Mouse (Mus musculus): ENCODE data around the gene Gm20431.

DNA sequence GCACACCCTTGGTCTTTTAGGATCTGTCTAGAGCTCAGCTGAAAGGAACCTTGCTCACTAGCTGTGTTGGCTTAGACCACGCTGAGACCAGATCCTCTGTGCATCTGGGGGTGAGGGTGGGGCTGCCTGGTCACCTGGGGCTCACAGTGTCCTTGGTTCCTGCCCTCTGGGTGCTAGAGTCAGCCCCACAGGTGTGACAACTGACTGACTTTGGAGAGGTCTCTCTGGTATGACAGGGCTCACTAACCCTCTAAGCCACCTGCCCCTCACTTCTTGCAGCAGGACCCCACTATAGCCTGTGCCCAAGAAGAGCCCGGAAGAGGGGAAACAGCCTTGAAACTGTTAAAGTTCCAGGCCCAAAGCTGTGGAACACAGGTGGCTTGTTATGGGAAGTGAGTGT, 58.9 kb downstream of the Gm20431 start:
- TF ChIP-seq POLR2A (IDR thresholded peaks at IDR 0.05; ENCODE audit: low read depth, low read length) (no peak), CTCF (IDR thresholded peaks at IDR 0.05; ENCODE audit: extremely low read depth, insufficient read length, insufficient replicate concordance, low read depth, low read length) (no peak)

All from small intestine, adult 2 months (tissue).